ENCODE assay signal across 8 mouse cellular contexts in the genomic region with DNA sequence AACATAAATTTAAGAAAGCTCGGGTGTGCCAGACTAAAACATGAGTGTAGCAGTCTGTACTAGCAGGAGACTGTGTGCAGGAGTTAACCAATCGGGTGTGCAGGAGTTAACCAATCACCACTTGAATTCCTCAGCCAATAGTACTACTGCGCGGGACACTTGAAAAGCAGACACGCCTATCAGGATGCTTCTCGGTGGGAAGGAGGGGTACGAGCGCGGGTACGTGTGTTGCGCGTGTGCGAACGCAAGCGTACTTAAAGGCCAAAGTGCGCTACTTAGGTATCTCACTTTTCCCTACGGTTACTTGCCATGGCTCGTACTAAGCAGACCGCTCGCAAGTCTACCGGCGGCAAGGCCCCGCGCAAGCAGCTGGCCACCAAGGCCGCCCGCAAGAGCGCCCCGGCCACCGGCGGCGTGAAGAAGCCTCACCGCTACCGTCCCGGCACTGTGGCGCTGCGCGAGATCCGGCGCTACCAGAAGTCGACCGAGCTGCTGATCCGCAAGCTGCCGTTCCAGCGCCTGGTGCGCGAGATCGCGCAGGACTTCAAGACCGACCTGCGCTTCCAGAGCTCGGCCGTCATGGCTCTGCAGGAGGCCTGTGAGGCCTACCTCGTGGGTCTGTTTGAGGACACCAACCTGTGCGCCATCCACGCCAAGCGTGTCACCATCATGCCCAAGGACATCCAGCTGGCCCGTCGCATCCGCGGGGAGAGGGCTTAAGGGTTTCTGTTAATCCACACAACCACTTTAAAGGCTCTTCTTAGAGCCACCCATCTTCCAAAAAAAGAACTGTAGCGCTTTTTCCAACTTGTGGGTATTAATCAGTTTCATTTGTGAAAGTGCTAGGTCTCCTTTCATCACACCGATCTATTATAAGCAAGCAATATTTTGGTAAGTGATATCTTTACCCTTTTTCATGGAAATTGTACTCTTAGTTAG. TPM values are rescaled to one million over a fixed set of nuclear protein-coding genes. Genes with fewer than 3 reads are reported as not detected.
A peak's percentile ranks its signal among the peaks of the same experiment; 100 is the strongest.
DNase-seq lines count a peak whose midpoint lies in the region; ATAC-seq lines count a peak whose summit lies in the region.
"Not testable (repeated sequence)": the region's sequence is repeated elsewhere in the genome, so short reads cannot be mapped to it uniquely, and the experiment has no call there.

TSS of gene Hist1h3g (plus strand) at position 286 of the 939 bp plus-strand sequence.

- under 1% methylated on average over 45 of the region's 62 CpGs for WGBS in intestine, embryonic 14.5 days

- ATAC-seq in intestine, embryonic 14.5 days (replicated peaks; ENCODE audit: low FRiP score, low TSS enrichment, low read depth) = peak; percentile 89
- peak; percentile 62 for ATAC-seq in megakaryocyte progenitor cell, adult 5-6 weeks (replicated peaks; ENCODE audit: poor library complexity)

- H3K36me3 ChIP-seq in intestine, embryonic 14.5 days (ENCODE audit: control insufficient read depth, insufficient read depth, low read length) = not testable (repeated sequence)

- peak; percentile 70 to 72 for DNase-seq in adrenal gland, adult 18-20 months (ENCODE audit: low spot score in 2 of 2)
- peak; percentile 98 for DNase-seq in embryo, embryonic 10.5 days (ENCODE audit: low spot score)
- peak; percentile 76 for DNase-seq in gastrocnemius, postnatal 14 days
- DNase-seq in intestine, embryonic 14.5 days (ENCODE audit: low spot score) = peak; percentile 92
- DNase-seq in left cerebral cortex, postnatal 10 days (ENCODE audit: extremely low spot score in 1 of 2, low spot score in 2 of 2) = peak; percentile 89 to 97
- peak; percentile 87 for DNase-seq in right cerebral cortex, postnatal 25 days
- peak; percentile 75 to 78 for DNase-seq in urinary bladder, postnatal 4 days (ENCODE audit: low spot score in 2 of 2)

- peak within 1 kb of the TSS; percentile 99 for H3K27ac ChIP-seq in intestine, embryonic 14.5 days (ENCODE audit: low read depth)

- peak within 1 kb of the TSS; percentile 92 for H3K9ac ChIP-seq in intestine, embryonic 14.5 days (ENCODE audit: low read length)

- intact Hi-C loops in gastrocnemius, postnatal 14 days (cut with DNase I; ENCODE audit: low total_unique reads); left cerebral cortex, postnatal 10 days (cut with DNase I): not testable (repeated sequence)

- H3K27me3 ChIP-seq in intestine, embryonic 14.5 days (replicated peaks; ENCODE audit: control insufficient read depth, insufficient read depth, low read length) = not testable (repeated sequence)

- not testable (repeated sequence) for H3K9me3 ChIP-seq in intestine, embryonic 14.5 days (ENCODE audit: control insufficient read depth, low read length)

- peaks cover 16% of the 10 kb centered on the region for H3K4me1 ChIP-seq in intestine, embryonic 14.5 days (replicated peaks; ENCODE audit: control insufficient read depth, insufficient read depth, low read length)

- peak within 1 kb of the TSS; percentile 70 for H3K4me2 ChIP-seq in intestine, embryonic 14.5 days (ENCODE audit: low read length)

- H3K4me3 ChIP-seq in intestine, embryonic 14.5 days (ENCODE audit: low read depth, low read length) = peak within 1 kb of the TSS; percentile 54

RNA-seq across cellular contexts. Expression of gene Hist1h3g, which starts in this region (rescaled TPM):
- total RNA-seq in adrenal gland, adult 18-20 months (2021) = 1 to 10 TPM; 3.8 to 4.7 TPM
- total RNA-seq in gastrocnemius, postnatal 14 days (2021) = 10 to 100 TPM; 19.9 to 21.2 TPM
- polyA plus RNA-seq in intestine, embryonic 14.5 days (2014; fragmentation: Nextera tagmentation; extraction: Ambion mirVana) = 6.1 and 8.1 TPM in 2 replicates
- 10 to 100 TPM in 1 of 2 experiments, 1 to 10 TPM in 1; 9.7 to 10.4 TPM for total RNA-seq in left cerebral cortex, postnatal 10 days (2021)
- total RNA-seq in megakaryocyte progenitor cell, adult 5-6 weeks (2015) = 212 and 246 TPM in 2 replicates
- 210 and 363 TPM in 2 replicates for total RNA-seq in megakaryocyte progenitor cell, adult 5-6 weeks (2017)

Comparison
In these comparisons a context has a peak if more than half of its experiments do, and no peak if none do; other contexts are left out.
1. Peak in every context shown above with its lines: DNase-seq, ATAC-seq, H3K4me3 ChIP-seq and H3K27ac ChIP-seq.
2. RNA of gene Hist1h3g (total RNA-seq): 210 to 363 TPM in megakaryocyte progenitor cell, adult 5-6 weeks; 19.9 to 21.2 TPM in gastrocnemius, postnatal 14 days, 9.7 to 10.4 TPM in left cerebral cortex, postnatal 10 days and 3.8 to 4.7 TPM in adrenal gland, adult 18-20 months; every median in the first group is over 4 times any median in the second.